Mouse (Mus musculus) liver, embryonic 14.5 days (tissue): ENCODE data around the gene Gm21985.

Experiments used
- CTCF ChIP-seq: IDR thresholded peaks from 2 replicates; pipeline ENCODE4 v1.5.1; 2016; ENCODE audit warnings: antibody characterized with exemption, low read depth, control low read depth
- EP300 ChIP-seq: IDR thresholded peaks from 2 replicates; pipeline ENCODE4 v1.6.1; 2016; ENCODE audit warnings: antibody characterized with exemption, low read depth

GRCm38 (mm10) chr2:112339736-112340135, 73.6 kb downstream of the Gm21985 start:
- TF ChIP-seq EP300 = no peak
- peak; percentile 46 for TF ChIP-seq CTCF
